Mouse (Mus musculus): ENCODE results near the gene Krt9. TPM values are rescaled to one million over a fixed set of nuclear protein-coding genes. Genes with fewer than 3 reads are reported as not detected.

The Krt9 gene
- polyA plus RNA-seq, 1 experiment, result 1.5 TPM

GRCm38 (mm10) chr11:100147566-100148353, 45.3 kb downstream of the Krt9 start:
- WGBS, result 89% methylated on average over 5 of the region's 5 CpGs
- H3K4me3 ChIP-seq (replicated peaks; ENCODE audit: insufficient read depth, low read depth, low read length), result no peak overlapping the region
- no peak overlapping the region for H3K27ac ChIP-seq (ENCODE audit: insufficient read depth, low read length)
- no peaks in the 10 kb centered on the region; the same call in 1 of the 2 replicates for H3K4me1 ChIP-seq (ENCODE audit: control insufficient read depth, insufficient read depth, low read length)
- TF ChIP-seq POLR2A (IDR thresholded peaks at IDR 0.05; ENCODE audit: borderline replicate concordance, insufficient read depth, low read length) (no peak), CTCF (IDR thresholded peaks at IDR 0.05; ENCODE audit: borderline replicate concordance, insufficient read depth, low read depth, low read length) (no peak)
- H3K27me3 ChIP-seq (ENCODE audit: control insufficient read depth, insufficient read depth, low read length), result peaks cover 3% of the 10 kb centered on the region; the same call in 1 of the 2 replicates
- DNase-seq, result no peak

DNA sequence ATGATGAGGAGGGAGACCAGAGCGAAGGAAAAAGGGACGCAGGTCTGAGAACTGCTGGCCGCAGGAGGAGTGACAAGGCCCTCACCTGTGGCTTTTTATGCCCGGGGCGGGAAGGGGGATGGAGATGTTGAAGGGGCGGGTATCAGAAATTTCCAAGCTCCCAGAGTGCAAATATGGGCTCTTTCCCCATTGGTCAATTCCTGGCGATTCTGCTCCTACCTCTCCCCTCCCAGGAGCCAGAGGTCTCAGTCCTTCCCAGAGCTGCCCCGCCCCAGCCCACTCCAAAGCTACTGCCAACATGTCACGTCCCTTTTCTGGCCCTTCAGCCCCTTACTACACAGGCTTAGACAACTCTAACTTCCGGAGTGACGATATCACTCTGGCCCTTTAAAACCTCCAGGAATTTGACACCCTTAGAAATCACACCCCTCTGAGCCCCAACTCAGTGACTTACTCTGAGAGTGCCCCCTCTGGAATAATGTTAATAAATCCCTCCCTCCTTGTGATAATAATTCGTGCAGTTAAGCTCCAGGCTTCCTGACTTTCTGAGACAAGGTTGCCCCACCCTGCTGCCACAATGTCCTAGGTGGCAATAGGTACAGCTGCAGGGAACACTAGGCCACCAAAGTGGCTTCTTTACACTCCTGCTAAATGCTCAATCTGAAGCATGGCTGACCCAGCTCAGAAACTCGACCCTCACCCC, 47.0 kb downstream of the Krt9 start:
- Histone ChIP-seq H3K4me1 (ENCODE audit: control insufficient read depth, insufficient read depth, low read length) (no peaks in the 10 kb centered on the region; the same call in 1 of the 2 replicates), H3K27ac (ENCODE audit: insufficient read depth, low read length) (no peak overlapping the region), H3K27me3 (ENCODE audit: control insufficient read depth, insufficient read depth, low read length) (peaks cover 3% of the 10 kb centered on the region; the same call in 1 of the 2 replicates), H3K4me3 (replicated peaks; ENCODE audit: insufficient read depth, low read depth, low read length) (no peak overlapping the region)
- WGBS, result 10% methylated on average over 13 of the region's 13 CpGs
- no peak for DNase-seq
- TF ChIP-seq CTCF (IDR thresholded peaks at IDR 0.05; ENCODE audit: borderline replicate concordance, insufficient read depth, low read depth, low read length) (no peak), POLR2A (IDR thresholded peaks at IDR 0.05; ENCODE audit: borderline replicate concordance, insufficient read depth, low read length) (no peak)

DNA sequence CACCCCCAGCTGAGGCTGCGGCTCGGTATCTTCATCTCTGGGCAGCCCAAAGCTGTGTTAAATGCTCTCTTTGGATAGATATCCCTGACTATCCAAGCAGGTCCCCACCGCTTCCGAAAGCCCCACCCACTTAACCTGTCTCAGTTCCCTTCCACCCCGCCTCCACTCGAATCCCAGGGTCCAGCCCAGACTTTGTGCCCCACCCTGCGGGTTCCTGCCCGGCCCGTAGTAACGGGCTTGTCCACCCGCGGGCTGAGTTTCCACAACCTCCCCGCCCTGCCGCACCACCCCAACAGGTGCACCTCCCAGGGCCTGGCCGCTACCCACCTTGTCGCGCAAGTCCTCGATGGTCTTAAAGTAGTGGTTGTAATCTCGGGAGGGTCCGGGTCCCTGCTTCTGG, 47.9 kb downstream of the Krt9 start:
- Histone ChIP-seq H3K27me3 (ENCODE audit: control insufficient read depth, insufficient read depth, low read length) (peaks cover 3% of the 10 kb centered on the region; the same call in 1 of the 2 replicates), H3K27ac (ENCODE audit: insufficient read depth, low read length) (no peak overlapping the region), H3K4me1 (ENCODE audit: control insufficient read depth, insufficient read depth, low read length) (no peaks in the 10 kb centered on the region; the same call in 1 of the 2 replicates), H3K4me3 (replicated peaks; ENCODE audit: insufficient read depth, low read depth, low read length) (no peak overlapping the region)
- no peak for DNase-seq
- 5% methylated on average over 20 of the region's 20 CpGs for WGBS
- no peak for TF ChIP-seq POLR2A (IDR thresholded peaks at IDR 0.05; ENCODE audit: borderline replicate concordance, insufficient read depth, low read length)
- TF ChIP-seq CTCF (IDR thresholded peaks at IDR 0.05; ENCODE audit: borderline replicate concordance, insufficient read depth, low read depth, low read length), result no peak

DNA sequence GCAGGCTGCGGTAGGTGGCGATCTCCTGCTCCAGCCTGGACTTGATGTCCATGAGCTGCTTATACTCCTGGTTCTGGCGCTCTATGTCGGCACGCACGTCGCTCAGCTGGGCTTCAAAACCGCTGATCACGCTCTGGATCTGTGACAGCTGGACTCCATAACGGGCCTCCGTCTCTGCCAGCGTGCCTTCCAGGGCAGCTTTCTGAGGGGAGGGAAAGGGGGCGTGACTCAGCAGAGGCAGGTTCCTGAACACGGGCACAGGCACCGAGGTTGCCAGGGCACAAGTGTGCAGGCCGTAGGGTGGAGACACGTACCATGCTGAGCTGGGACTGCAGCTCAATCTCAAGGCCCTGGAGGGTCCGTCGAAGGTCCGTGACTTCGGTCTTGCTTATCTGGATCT, 52.1 kb downstream of the Krt9 start:
- H3K4me3 ChIP-seq (replicated peaks; ENCODE audit: insufficient read depth, low read depth, low read length), result no peak overlapping the region
- no peak for DNase-seq
- TF ChIP-seq POLR2A (IDR thresholded peaks at IDR 0.05; ENCODE audit: borderline replicate concordance, insufficient read depth, low read length) (no peak), CTCF (IDR thresholded peaks at IDR 0.05; ENCODE audit: borderline replicate concordance, insufficient read depth, low read depth, low read length) (no peak)
- H3K27ac ChIP-seq (ENCODE audit: insufficient read depth, low read length), result no peak overlapping the region
- no peaks in the 10 kb centered on the region for H3K4me1 ChIP-seq (ENCODE audit: control insufficient read depth, insufficient read depth, low read length)
- 49% methylated on average over 21 of the region's 21 CpGs for WGBS
- peaks cover 3% of the 10 kb centered on the region; the same call in 1 of the 2 replicates for H3K27me3 ChIP-seq (ENCODE audit: control insufficient read depth, insufficient read depth, low read length)

DNA sequence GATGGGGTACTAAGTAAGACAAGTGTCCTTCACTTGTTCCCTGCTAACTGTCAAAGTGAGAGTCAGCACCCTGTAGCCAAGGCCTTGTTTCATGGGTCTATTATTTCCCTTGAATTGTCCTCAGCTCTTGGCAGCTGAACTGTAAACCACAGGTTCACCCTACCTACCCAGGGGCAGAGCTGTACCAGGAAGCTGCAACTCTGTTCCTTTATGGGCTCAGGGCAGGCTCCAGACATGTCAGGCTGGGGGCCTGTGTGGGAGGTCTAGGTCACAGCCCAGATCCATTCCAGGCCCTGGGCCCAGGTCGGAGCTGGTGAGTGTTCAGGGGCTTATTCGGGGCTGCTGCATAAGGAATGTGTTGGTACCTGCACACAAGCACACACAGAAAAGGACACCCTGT, 53.7 kb downstream of the Krt9 start:
- TF ChIP-seq CTCF (IDR thresholded peaks at IDR 0.05; ENCODE audit: borderline replicate concordance, insufficient read depth, low read depth, low read length) (no peak), POLR2A (IDR thresholded peaks at IDR 0.05; ENCODE audit: borderline replicate concordance, insufficient read depth, low read length) (no peak)
- no peaks in the 10 kb centered on the region for H3K4me1 ChIP-seq (ENCODE audit: control insufficient read depth, insufficient read depth, low read length)
- H3K27me3 ChIP-seq (ENCODE audit: control insufficient read depth, insufficient read depth, low read length), result no peaks in the 10 kb centered on the region; the same call in 1 of the 2 replicates
- H3K4me3 ChIP-seq (replicated peaks; ENCODE audit: insufficient read depth, low read depth, low read length), result no peak overlapping the region
- no peak for DNase-seq
- no peak overlapping the region for H3K27ac ChIP-seq (ENCODE audit: insufficient read depth, low read length)
- WGBS, result 81% methylated on average over 2 of the region's 2 CpGs

DNA sequence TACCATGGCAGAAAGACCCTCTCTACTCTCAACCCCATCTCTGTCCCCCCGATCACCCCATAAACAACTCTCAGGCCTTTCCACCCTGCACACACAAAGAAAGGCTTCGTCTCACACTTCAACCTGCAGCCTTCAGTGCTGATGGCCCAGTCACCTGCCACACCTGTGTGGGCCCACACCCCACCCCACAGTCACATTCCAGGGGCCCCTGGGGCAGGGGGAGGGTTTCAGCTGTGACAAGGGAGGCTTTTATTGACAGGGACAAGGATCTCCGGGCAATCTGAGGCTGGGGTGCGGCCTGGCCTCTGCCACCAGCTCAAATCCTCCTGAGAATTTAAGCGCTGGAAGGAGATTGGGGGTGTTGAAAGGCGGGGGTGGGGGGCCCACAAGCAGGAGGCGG, 54.2 kb downstream of the Krt9 start:
- Histone ChIP-seq H3K4me1 (ENCODE audit: control insufficient read depth, insufficient read depth, low read length) (no peaks in the 10 kb centered on the region), H3K4me3 (replicated peaks; ENCODE audit: insufficient read depth, low read depth, low read length) (no peak overlapping the region), H3K27me3 (ENCODE audit: control insufficient read depth, insufficient read depth, low read length) (no peaks in the 10 kb centered on the region), H3K27ac (ENCODE audit: insufficient read depth, low read length) (no peak overlapping the region)
- TF ChIP-seq CTCF (IDR thresholded peaks at IDR 0.05; ENCODE audit: borderline replicate concordance, insufficient read depth, low read depth, low read length) (no peak), POLR2A (IDR thresholded peaks at IDR 0.05; ENCODE audit: borderline replicate concordance, insufficient read depth, low read length) (no peak)
- WGBS, result 70% methylated on average over 7 of the region's 7 CpGs
- no peak for DNase-seq

DNA sequence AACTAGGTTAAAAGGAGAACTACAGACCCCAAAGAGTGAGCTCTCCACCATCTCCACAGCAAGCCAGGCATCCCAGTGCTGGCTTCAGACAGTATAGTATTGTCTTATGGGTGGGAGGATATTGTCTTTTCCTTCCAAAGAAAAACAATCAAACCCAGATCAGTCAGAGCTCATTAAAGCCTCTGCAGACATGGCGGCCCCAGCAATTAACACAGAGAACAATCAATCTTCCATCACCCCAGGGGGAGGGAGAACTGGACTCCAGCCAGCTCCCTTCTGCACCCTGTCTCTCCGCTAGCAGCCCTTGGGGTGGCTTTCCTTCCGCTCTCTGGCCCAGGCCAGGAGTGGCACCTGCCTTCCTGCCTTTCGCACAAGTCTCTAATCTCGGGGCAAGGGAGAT, 55.4 kb downstream of the Krt9 start:
- WGBS, result 43% methylated on average over 5 of the region's 5 CpGs
- no peak overlapping the region for H3K4me3 ChIP-seq (replicated peaks; ENCODE audit: insufficient read depth, low read depth, low read length)
- no peak overlapping the region for H3K27ac ChIP-seq (ENCODE audit: insufficient read depth, low read length)
- TF ChIP-seq POLR2A (IDR thresholded peaks at IDR 0.05; ENCODE audit: borderline replicate concordance, insufficient read depth, low read length), result no peak
- TF ChIP-seq CTCF (IDR thresholded peaks at IDR 0.05; ENCODE audit: borderline replicate concordance, insufficient read depth, low read depth, low read length), result no peak
- H3K27me3 ChIP-seq (ENCODE audit: control insufficient read depth, insufficient read depth, low read length), result no peaks in the 10 kb centered on the region
- no peaks in the 10 kb centered on the region for H3K4me1 ChIP-seq (ENCODE audit: control insufficient read depth, insufficient read depth, low read length)
- no peak for DNase-seq

Other genes starting within 250 kb of the Krt9 start
- gene Krtap9-5, start 244.8 kb downstream of the Krt9 start, polyA plus RNA-seq (2012; rRNA removed), result not detected in 2 replicates
- gene Krtap29-1, start 214.2 kb downstream of the Krt9 start, polyA plus RNA-seq (2012; rRNA removed), result not detected in 2 replicates
- not detected in 2 replicates for gene Krtap16-1, start 206.6 kb downstream of the Krt9 start, polyA plus RNA-seq (2012; rRNA removed)
- 0.30 and 0.80 TPM in 2 replicates for gene Krtap17-1, start 199.3 kb downstream of the Krt9 start, polyA plus RNA-seq (2012; rRNA removed)
- gene Krt33a, start 177.0 kb downstream of the Krt9 start, polyA plus RNA-seq (2012; rRNA removed), result not detected in 2 replicates
- not detected in 2 replicates for gene Krt33b, start 163.4 kb downstream of the Krt9 start, polyA plus RNA-seq (2012; rRNA removed)
- not detected in 2 replicates for gene Krt34, start 151.7 kb downstream of the Krt9 start, polyA plus RNA-seq (2012; rRNA removed)
- gene Krt31, start 142.7 kb downstream of the Krt9 start, polyA plus RNA-seq (2012; rRNA removed), result not detected in 2 replicates
- not detected in 2 replicates for gene Krt32, start 105.0 kb downstream of the Krt9 start, polyA plus RNA-seq (2012; rRNA removed)
- gene Krt35, start 97.0 kb downstream of the Krt9 start, polyA plus RNA-seq (2012; rRNA removed), result not detected in 2 replicates
- gene Krt36, start 87.6 kb downstream of the Krt9 start, polyA plus RNA-seq (2012; rRNA removed), result not detected in 2 replicates
- not detected in 2 replicates for gene Krt13, start 71.7 kb downstream of the Krt9 start, polyA plus RNA-seq (2012; rRNA removed)
- 0.08 and 0.35 TPM in 2 replicates for gene Krt15, start 57.3 kb downstream of the Krt9 start, polyA plus RNA-seq (2012; rRNA removed)
- 0.36 and 0.51 TPM in 2 replicates for gene Krt19, start 44.6 kb downstream of the Krt9 start, polyA plus RNA-seq (2012; rRNA removed)
- gene Krt14, start 14.3 kb upstream of the Krt9 start, polyA plus RNA-seq (2012; rRNA removed), result 0.11 and 0.13 TPM in 2 replicates
- not detected in 2 replicates for gene Krt16, start 55.7 kb upstream of the Krt9 start, polyA plus RNA-seq (2012; rRNA removed)
- 0.11 and 0.16 TPM in 2 replicates for gene Krt17, start 67.8 kb upstream of the Krt9 start, polyA plus RNA-seq (2012; rRNA removed)
- not detected in 2 replicates for gene Krt42, start 76.6 kb upstream of the Krt9 start, polyA plus RNA-seq (2012; rRNA removed)
- 430 and 502 TPM in 2 replicates for gene Eif1, start 126.6 kb upstream of the Krt9 start, polyA plus RNA-seq (2012; rRNA removed)
- gene Gast, start 141.2 kb upstream of the Krt9 start, polyA plus RNA-seq (2012; rRNA removed), result not detected in 2 replicates
- 105 and 107 TPM in 2 replicates for gene Hap1, start 162.9 kb upstream of the Krt9 start, polyA plus RNA-seq (2012; rRNA removed)
- 127 and 162 TPM in 2 replicates for gene Jup, start 204.5 kb upstream of the Krt9 start, polyA plus RNA-seq (2012; rRNA removed)
- gene P3h4, start 221.6 kb upstream of the Krt9 start, polyA plus RNA-seq (2012; rRNA removed), result 17.6 and 19.6 TPM in 2 replicates
- 8.0 and 8.6 TPM in 2 replicates for gene Fkbp10, start 222.5 kb upstream of the Krt9 start, polyA plus RNA-seq (2012; rRNA removed)
- 79.9 and 85.7 TPM in 2 replicates for gene Nt5c3b, start 248.6 kb upstream of the Krt9 start, polyA plus RNA-seq (2012; rRNA removed)
- 0.46 and 0.49 TPM in 2 replicates for gene Klhl10, start 248.7 kb upstream of the Krt9 start, polyA plus RNA-seq (2012; rRNA removed)

All from cerebellum, adult 2 months (tissue).